Mouse (Mus musculus): ENCODE measurements around the gene Hivep3. TPM values are rescaled to one million over a fixed set of nuclear protein-coding genes. Genes with fewer than 3 reads are reported as not detected.

Hivep3 gene
- total RNA-seq, 2 experiments from 2014 or later, result 6.7 to 16.6 TPM

- ATAC-seq (ENCODE audit: poor library complexity, severe bottlenecking), result no peak
Observed at GRCm38 (mm10) chr4:119973729-119974605, 240.4 kb downstream of the Hivep3 start.

- ATAC-seq (ENCODE audit: poor library complexity, severe bottlenecking), result no peak
Observed at GRCm38 (mm10) chr4:119975242-119975641, 241.7 kb downstream of the Hivep3 start.

- no peak for ATAC-seq (ENCODE audit: poor library complexity, severe bottlenecking)
Observed at GRCm38 (mm10) chr4:119975822-119976221, 242.2 kb downstream of the Hivep3 start.

- no peak for ATAC-seq (ENCODE audit: poor library complexity, severe bottlenecking)
Observed at GRCm38 (mm10) chr4:119976428-119977168, 243.0 kb downstream of the Hivep3 start.

- peak; percentile 70 for ATAC-seq (ENCODE audit: poor library complexity, severe bottlenecking)
Observed at GRCm38 (mm10) chr4:119977817-119978491, 244.4 kb downstream of the Hivep3 start.

DNA sequence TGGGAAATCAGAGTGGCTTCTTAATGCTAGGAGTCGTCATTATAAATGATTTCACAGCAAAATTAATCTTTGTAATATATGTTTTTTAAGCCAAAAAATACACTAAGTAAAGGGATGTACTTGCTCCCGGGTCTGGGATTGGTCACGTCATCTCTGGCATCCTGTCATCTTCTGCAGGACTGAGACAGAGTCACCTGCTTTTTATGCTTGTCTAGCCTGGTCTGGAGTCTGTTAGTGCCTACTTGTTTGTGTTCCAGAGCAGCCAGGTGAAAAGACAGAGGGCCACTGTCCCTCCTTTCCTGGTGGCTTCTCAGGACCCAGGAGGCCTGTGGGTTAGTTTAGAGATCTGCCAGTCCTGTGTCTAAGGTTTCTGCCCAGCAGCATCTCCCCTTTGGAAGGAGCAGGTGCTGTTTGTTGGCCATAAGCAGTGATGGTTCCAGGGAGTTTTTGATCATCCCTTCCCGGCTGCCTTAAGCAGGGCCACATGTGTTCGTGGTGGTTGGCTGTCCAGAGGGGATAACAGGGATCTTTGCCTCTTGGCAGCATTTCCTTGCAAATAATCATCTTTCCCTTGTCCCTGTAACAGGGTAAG is 245.8 kb downstream of the Hivep3 start:
- ATAC-seq (ENCODE audit: poor library complexity, severe bottlenecking), result no peak

DNA sequence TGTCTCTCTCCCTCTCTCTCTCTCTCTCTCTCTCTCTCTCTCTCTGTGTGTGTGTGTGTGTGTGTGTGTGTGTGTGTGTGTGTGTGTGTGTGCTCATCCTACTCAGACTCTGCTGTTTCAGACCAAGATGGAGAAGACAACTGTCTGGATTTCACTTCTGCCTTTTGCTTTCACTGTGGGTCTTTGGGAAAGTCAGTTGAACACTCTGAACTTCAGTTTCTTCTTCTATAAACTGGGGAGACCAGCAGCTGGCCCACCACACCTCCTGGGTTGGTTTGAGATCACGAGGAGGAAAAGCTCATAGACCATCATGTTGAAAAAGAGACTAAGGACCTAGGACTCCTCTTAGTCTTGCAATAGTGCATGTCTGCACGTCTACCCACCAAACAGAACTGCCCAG is 246.3 kb downstream of the Hivep3 start:
- peak; percentile 36; the same call in 1 of the 2 replicates for ATAC-seq (ENCODE audit: poor library complexity, severe bottlenecking)

DNA sequence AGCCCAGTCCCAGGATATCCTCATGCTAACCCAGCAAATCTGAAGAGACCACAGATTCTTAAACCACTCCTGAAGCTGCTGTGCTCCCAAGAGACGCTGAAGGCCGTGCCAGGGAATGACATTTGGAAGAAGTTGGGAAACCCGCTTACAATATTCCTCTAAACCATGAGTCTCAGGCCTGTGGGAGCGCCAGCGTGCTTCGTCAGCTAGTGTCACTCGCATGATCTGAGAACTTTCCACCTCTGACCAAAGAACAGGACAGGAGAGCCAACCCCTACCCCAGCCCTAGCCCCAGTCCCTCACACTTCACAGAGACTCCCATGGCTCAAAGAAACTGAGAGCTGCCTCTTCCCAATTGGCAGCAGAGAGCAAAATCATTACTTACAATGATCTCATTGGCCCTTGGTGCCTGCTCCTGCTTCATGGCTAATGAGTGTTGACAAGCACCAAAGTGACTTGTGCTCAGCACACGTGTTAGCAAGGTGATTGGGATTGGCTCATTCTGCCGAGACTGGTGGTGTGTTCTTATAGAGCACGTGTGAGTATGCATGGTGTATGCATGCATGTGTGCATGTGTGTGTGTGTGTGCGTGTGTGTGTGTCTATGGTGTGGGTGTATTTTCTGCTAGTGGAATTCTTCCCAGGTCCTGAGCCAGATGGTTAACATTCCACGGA is 247.6 kb downstream of the Hivep3 start:
- no peak for ATAC-seq (ENCODE audit: poor library complexity, severe bottlenecking)

- no peak for ATAC-seq (ENCODE audit: poor library complexity, severe bottlenecking)
Observed at GRCm38 (mm10) chr4:119986065-119986464, 252.5 kb downstream of the Hivep3 start.

DNA sequence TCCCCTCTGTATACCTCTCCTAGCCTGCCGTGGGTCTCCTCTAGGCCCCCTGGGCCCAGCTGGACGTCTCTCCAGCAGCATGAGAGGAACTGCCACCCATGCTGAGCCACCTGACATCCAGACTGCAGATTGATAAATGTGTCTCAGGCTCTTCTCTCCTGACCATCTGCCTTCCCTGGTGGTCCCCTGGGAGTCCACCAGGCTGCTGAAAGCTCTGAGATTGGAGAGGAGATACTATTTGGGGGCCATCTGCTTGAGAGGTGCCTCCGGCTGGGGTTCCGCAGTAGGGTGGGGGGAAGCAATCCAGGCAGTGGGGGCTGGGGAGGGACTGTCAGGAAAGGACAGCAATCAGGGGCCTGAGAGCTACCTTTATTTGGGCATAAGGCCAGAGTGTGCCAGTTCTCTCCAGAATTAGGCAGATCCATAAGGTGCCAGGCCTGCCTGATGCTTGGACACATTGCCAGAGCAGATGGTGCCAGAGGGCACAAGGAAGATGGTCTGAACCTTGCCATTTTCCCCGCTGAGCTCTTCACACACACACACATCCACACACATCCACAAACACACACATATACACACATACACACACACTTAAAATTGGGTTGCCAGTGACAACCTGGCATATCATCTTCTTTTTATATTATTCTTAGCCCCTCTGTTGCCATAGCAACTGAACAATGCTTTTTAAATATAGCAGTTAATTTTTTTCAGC is 253.2 kb downstream of the Hivep3 start:
- ATAC-seq (ENCODE audit: poor library complexity, severe bottlenecking), result no peak

DNA sequence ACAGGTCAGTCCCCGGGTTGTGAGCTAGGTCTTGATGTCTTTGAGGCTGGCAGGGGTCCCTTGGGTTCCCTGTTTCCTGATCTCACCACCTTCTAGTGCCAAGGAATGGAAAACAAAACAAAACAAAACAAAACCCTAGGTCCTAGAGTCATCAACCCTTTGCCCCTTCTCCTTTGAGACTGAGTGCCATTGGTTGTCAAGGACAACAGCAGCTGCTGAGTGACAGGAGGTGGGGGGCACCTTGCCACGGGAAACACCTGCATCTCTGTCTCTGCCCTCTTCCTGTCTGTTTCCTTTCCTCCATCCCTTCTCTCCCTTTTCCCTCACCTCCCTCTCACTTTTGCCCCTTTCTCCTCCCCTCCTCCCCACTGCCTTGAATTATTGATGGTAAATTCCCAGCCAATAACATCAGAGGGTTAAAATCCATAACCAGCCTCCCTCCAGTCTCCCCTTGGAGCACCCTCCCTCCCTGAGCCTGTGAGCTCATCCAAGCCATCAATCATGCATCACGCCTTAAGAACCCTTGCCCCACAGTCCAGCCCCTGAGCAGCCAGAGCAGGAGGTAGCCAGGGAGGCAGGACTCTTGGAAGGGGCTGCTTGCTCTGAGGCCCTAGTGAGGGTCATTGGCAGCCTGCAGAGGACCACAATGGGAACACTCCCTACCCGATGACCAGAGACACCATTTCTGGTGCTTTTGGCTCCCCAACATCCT is 253.9 kb downstream of the Hivep3 start:
- ATAC-seq (ENCODE audit: poor library complexity, severe bottlenecking), result no peak

DNA sequence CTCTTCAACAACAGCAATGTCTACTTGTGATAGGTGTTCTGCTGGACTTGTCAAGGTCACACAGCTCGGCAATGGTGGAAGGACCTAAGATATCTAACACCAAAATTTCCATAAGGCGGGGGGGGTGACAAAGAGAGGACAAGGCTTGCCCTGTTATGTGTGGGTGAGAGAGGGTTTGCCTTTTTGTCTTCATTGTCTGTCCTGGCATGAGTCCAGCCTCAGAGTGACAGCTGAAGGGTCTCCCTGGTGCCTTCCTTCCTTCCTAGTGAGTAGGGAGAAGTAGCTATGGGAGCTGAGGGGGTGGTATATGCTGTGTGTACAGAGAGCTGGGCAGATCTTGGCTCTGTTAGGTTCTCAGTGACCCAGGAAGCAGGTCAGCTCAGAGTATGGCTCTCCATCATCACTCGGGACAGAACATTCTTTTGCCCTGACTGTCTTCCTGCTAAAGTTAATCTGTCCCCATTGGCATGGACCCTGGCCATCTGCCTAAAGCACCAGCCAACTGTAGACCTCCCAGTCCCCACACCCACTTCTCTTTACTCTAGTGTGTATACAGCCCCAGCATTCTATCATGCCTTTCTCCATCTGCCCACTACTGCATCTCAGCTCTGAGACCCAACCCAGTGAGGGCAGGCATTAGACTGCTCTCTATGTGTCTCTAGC is 255.6 kb downstream of the Hivep3 start:
- ATAC-seq (ENCODE audit: poor library complexity, severe bottlenecking), result no peak

GRCm38 (mm10) chr4:119990346-119990745 is 256.8 kb downstream of the Hivep3 start:
- ATAC-seq (ENCODE audit: poor library complexity, severe bottlenecking), result no peak

GRCm38 (mm10) chr4:119990841-119991240 is 257.3 kb downstream of the Hivep3 start:
- ATAC-seq (ENCODE audit: poor library complexity, severe bottlenecking), result no peak

- 0 out of 2 replicates have a peak, but pooled peaks have one; percentile 12 for ATAC-seq (ENCODE audit: poor library complexity, severe bottlenecking)
Observed at GRCm38 (mm10) chr4:119991758-119992157, 258.2 kb downstream of the Hivep3 start.

DNA sequence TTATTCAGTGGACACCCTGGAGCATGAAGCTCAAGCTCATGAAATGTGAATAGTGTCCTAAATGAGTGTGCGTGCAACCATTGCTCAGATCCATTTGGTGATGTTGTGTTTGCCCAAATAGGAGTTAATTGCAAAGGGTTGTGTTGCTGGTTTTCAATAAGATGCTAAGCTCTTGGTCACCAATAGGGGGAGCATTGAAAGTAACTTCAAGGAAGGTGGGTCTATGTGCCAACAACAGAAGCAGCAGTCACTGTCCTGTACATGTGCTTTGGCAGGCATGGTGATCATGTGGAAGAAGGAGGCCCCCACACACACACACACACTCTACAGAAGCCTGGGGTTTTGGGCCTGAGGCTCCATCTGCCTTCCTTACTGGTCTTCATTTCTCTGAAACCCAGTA is 262.8 kb downstream of the Hivep3 start:
- no peak for ATAC-seq (ENCODE audit: poor library complexity, severe bottlenecking)

DNA sequence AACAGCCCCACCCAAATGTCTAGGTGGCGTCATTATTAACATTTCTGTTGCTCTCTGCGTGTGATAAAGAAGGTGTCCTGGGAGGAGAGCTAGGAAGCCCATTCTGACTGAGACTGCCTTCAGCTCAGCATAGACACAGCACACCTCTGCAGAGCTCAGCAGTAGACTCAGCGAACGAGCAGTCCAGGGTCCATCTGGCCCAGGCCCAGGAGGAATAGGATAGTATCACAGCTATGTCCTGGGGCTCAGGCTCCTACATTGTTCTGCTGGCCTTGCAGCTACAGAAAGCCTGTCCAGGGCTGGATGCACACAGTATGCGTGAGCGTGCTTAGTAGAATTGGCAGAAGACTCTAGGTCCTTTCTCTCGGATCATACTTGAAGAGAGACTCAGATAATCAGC is 263.8 kb downstream of the Hivep3 start:
- ATAC-seq (ENCODE audit: poor library complexity, severe bottlenecking), result no peak

GRCm38 (mm10) chr4:119998911-119999310 is 265.3 kb downstream of the Hivep3 start:
- no peak for ATAC-seq (ENCODE audit: poor library complexity, severe bottlenecking)

- no peak for ATAC-seq (ENCODE audit: poor library complexity, severe bottlenecking)
Observed at GRCm38 (mm10) chr4:120000881-120001280, 267.3 kb downstream of the Hivep3 start.
